25 mouse cellular contexts compared by ENCODE assay signal in genomic region chr5:41904512-41904911, GRCm38 (mm10).
A peak's percentile ranks its signal among the peaks of the same experiment; 100 is the strongest.
DNase-seq lines count a peak whose midpoint lies in the region; ATAC-seq and TF ChIP-seq lines count a peak whose summit lies in the region.
"Had no signal": no experiment of that assay in that cellular context is flagged by ENCODE, and none has a peak within 500 bp of the region (broad histone marks: within the 10 kb centered on the region; RNA-seq: fewer than 3 reads in every experiment).

No protein-coding gene starts in this region.

- no peak for TF ChIP-seq CTCF in lung, postnatal 0 days (IDR thresholded peaks at IDR 0.05)
- TF ChIP-seq CTCF in liver, postnatal 0 days (IDR thresholded peaks at IDR 0.05; ENCODE audit: low read depth), result no peak

- H3K27ac ChIP-seq in lung, postnatal 0 days (ENCODE audit: low read length), result no peak overlapping the region
- 0 out of 2 replicates have a peak overlapping the region, but pooled peaks have one; percentile 35 for H3K27ac ChIP-seq in liver, postnatal 0 days (ENCODE audit: low read depth)
- H3K27ac ChIP-seq in hindbrain, embryonic 10.5 days, result no peak overlapping the region
- H3K27ac ChIP-seq: forebrain, embryonic 10.5 days; hindbrain, embryonic 12.5 days; left cerebral cortex, adult 2 months; limb, embryonic 15.5 days; midbrain, embryonic 13.5 days had no signal

- H3K4me3 ChIP-seq in lung, postnatal 0 days (ENCODE audit: low read depth, low read length), result no peak overlapping the region
- no peak overlapping the region for H3K4me3 ChIP-seq in liver, postnatal 0 days (ENCODE audit: low read depth, low read length)
- no peak overlapping the region for H3K4me3 ChIP-seq in hindbrain, embryonic 10.5 days
- H3K4me3 ChIP-seq: forebrain, embryonic 10.5 days; heart, embryonic 12.5 days; hindbrain, embryonic 12.5 days; left cerebral cortex, adult 2 months; limb, embryonic 15.5 days; megakaryocyte, embryonic 14.5 days; midbrain, embryonic 13.5 days had no signal

- H3K9ac ChIP-seq in lung, postnatal 0 days (replicated peaks; ENCODE audit: low read depth), result no peak overlapping the region
- H3K9ac ChIP-seq in liver, postnatal 0 days (replicated peaks), result no peak overlapping the region
- H3K9ac ChIP-seq: forebrain, postnatal 0 days; heart, embryonic 12.5 days; hindbrain, embryonic 12.5 days; limb, embryonic 15.5 days; midbrain, embryonic 13.5 days had no signal

- ATAC-seq in lung, postnatal 0 days, result no peak
- ATAC-seq in liver, postnatal 0 days, result peak; percentile 79
- ATAC-seq: forebrain, postnatal 0 days; midbrain, embryonic 13.5 days had no signal

- no peak for TF ChIP-seq EP300 in lung, postnatal 0 days (IDR thresholded peaks at IDR 0.05)
- TF ChIP-seq EP300 in liver, postnatal 0 days (IDR thresholded peaks at IDR 0.05; ENCODE audit: low read depth), result 0 out of 2 replicates have a peak, but pooled peaks have one; percentile 9

- no peaks in the 10 kb centered on the region for H3K4me1 ChIP-seq in lung, postnatal 0 days (ENCODE audit: insufficient read depth, low read depth, low read length)
- peaks cover 4% of the 10 kb centered on the region; the same call in 1 of the 2 replicates for H3K4me1 ChIP-seq in liver, postnatal 0 days (ENCODE audit: insufficient read depth)
- H3K4me1 ChIP-seq in hindbrain, embryonic 10.5 days (replicated peaks), result no peaks in the 10 kb centered on the region
- H3K4me1 ChIP-seq: forebrain, embryonic 10.5 days; heart, embryonic 12.5 days; hindbrain, embryonic 12.5 days; limb, embryonic 15.5 days; megakaryocyte, embryonic 14.5 days; midbrain, embryonic 13.5 days had no signal

- no peak overlapping the region for H3K4me2 ChIP-seq in lung, postnatal 0 days (replicated peaks; ENCODE audit: low read depth, low read length)
- no peak overlapping the region for H3K4me2 ChIP-seq in liver, postnatal 0 days (ENCODE audit: low read depth, low read length)
- H3K4me2 ChIP-seq: heart, embryonic 12.5 days; hindbrain, embryonic 12.5 days; limb, embryonic 15.5 days; midbrain, embryonic 13.5 days had no signal

- H3K9me3 ChIP-seq in lung, postnatal 0 days (ENCODE audit: low read length), result no peaks in the 10 kb centered on the region
- no peaks in the 10 kb centered on the region for H3K9me3 ChIP-seq in liver, postnatal 0 days (ENCODE audit: low read length)
- no peaks in the 10 kb centered on the region for H3K9me3 ChIP-seq in hindbrain, embryonic 10.5 days
- H3K9me3 ChIP-seq: forebrain, embryonic 10.5 days; heart, embryonic 12.5 days; hindbrain, embryonic 12.5 days; limb, embryonic 15.5 days; megakaryocyte, embryonic 14.5 days; midbrain, embryonic 13.5 days had no signal

- peak; percentile 34 to 78 for DNase-seq in adrenal gland, adult (ENCODE audit: inconsistent age in 2 of 2, low spot score in 1 of 2)
- DNase-seq in adrenal gland, postnatal 4 days (ENCODE audit: low spot score in 2 of 2), result no peak
- peak; percentile 13 for DNase-seq in lung, postnatal 0 days (ENCODE audit: low spot score)
- no peak for DNase-seq in lung, postnatal 4 days
- DNase-seq in adrenal gland, postnatal 10 days, result peak; percentile 46
- DNase-seq in liver, postnatal 0 days, result no peak
- no peak for DNase-seq in right cerebral cortex, postnatal 36 days (ENCODE audit: low spot score in 2 of 2)
- DNase-seq in hindbrain, embryonic 10.5 days (ENCODE audit: low spot score), result no peak
- DNase-seq: cerebellum, adult 11-12 months; cerebellum, postnatal 10 days; forebrain, postnatal 0 days; gastrocnemius, postnatal 14 days; heart, adult 11 months; heart, postnatal 10 days; kidney, adult 2 months; kidney, postnatal 10 days; left cerebral cortex, postnatal 4 days; lung, postnatal 14 days had no signal

- H3K27me3 ChIP-seq in lung, postnatal 0 days (replicated peaks; ENCODE audit: insufficient read depth, low read length), result no peaks in the 10 kb centered on the region
- H3K27me3 ChIP-seq in liver, postnatal 0 days (ENCODE audit: insufficient read depth, low read length), result no peaks in the 10 kb centered on the region
- H3K27me3 ChIP-seq in hindbrain, embryonic 10.5 days (ENCODE audit: insufficient read depth, poor library complexity, severe bottlenecking), result no peaks in the 10 kb centered on the region
- H3K27me3 ChIP-seq: heart, embryonic 12.5 days; hindbrain, embryonic 12.5 days; limb, embryonic 15.5 days; megakaryocyte, embryonic 14.5 days; midbrain, embryonic 13.5 days had no signal

- 45% methylated on average over 1 of the region's 1 CpGs for WGBS in lung, postnatal 0 days
- 35% methylated on average over 1 of the region's 1 CpGs for WGBS in liver, postnatal 0 days (ENCODE audit: insufficient replicate concordance)
- 63% methylated on average over 1 of the region's 1 CpGs for WGBS in hindbrain, embryonic 10.5 days

- H3K36me3 ChIP-seq in lung, postnatal 0 days (ENCODE audit: insufficient read depth, low read length), result no peaks in the 10 kb centered on the region
- H3K36me3 ChIP-seq in liver, postnatal 0 days (replicated peaks; ENCODE audit: insufficient read depth, low read length), result no peaks in the 10 kb centered on the region
- no peaks in the 10 kb centered on the region for H3K36me3 ChIP-seq in hindbrain, embryonic 10.5 days
- H3K36me3 ChIP-seq: forebrain, embryonic 10.5 days; heart, embryonic 12.5 days; hindbrain, embryonic 12.5 days; limb, embryonic 15.5 days; midbrain, embryonic 13.5 days had no signal

Comparison
In these comparisons a context has a peak if more than half of its experiments do, and no peak if none do; other contexts are left out.
1. DNase-seq: peak in adrenal gland, adult (2 of 2), lung, postnatal 0 days (single experiment) and adrenal gland, postnatal 10 days (single experiment); none in adrenal gland, postnatal 4 days (0 of 2), lung, postnatal 4 days (0 of 2), liver, postnatal 0 days (single experiment), right cerebral cortex, postnatal 36 days (0 of 2) and hindbrain, embryonic 10.5 days (single experiment).